Mouse (Mus musculus) thymus, adult 2 months (tissue): ENCODE data around the gene Rxfp4. TPM values are rescaled to one million over a fixed set of nuclear protein-coding genes. Genes with fewer than 3 reads are reported as not detected.

Source experiments
- DNase-seq: peaks from one replicate; pipeline ENCODE4 v3.0.0; 2021
- H3K27ac ChIP-seq: fragments of 200-500 bp; 2 replicates; pipeline ENCODE4 v1.5.1; 2012; ENCODE audit warnings: low read length, control low read depth; ENCODE audit not compliant: control insufficient read depth, insufficient read depth
- H3K27me3 ChIP-seq: fragments of 200-500 bp; 2 replicates; pipeline ENCODE4 v1.6.1; 2012; ENCODE audit warnings: mild to moderate bottlenecking, low read length, moderate library complexity, mixed read lengths; ENCODE audit not compliant: control insufficient read depth, insufficient read depth
- H3K36me3 ChIP-seq: fragments of 200-500 bp; 2 replicates; pipeline ENCODE4 v1.6.1; 2012; ENCODE audit warnings: mild to moderate bottlenecking, low read length, moderate library complexity; ENCODE audit not compliant: control insufficient read depth, insufficient read depth
- H3K4me1 ChIP-seq: fragments of 200-500 bp; replicated peaks from 2 replicates; pipeline ENCODE4 v1.6.1; 2012; ENCODE audit warnings: low read length; ENCODE audit not compliant: control insufficient read depth, insufficient read depth
- H3K4me3 ChIP-seq: fragments of 200-500 bp; 2 replicates; pipeline ENCODE4 v1.5.1; 2012; ENCODE audit warnings: mild to moderate bottlenecking, low read length, control low read depth, moderate library complexity; ENCODE audit not compliant: control insufficient read depth, insufficient read depth
- CTCF ChIP-seq: fragments of 200-500 bp; IDR thresholded peaks from 2 replicates; pipeline ENCODE4 v1.5.1; 2012; ENCODE audit warnings: mild to moderate bottlenecking, control low read depth, low read length, moderate library complexity, borderline replicate concordance; ENCODE audit not compliant: control insufficient read depth, poor library complexity, insufficient read depth; ENCODE audit errors: extremely low read depth
- POLR2A ChIP-seq: fragments of 200-500 bp; IDR thresholded peaks from 2 replicates; pipeline ENCODE4 v1.6.1; 2012; ENCODE audit warnings: mild to moderate bottlenecking, low read length, control low read depth, moderate library complexity; ENCODE audit not compliant: control insufficient read depth, poor library complexity, insufficient read depth; ENCODE audit errors: extremely low read depth
- WGBS: fragments of 180-500 bp; shearing (Covaris S2); methylation state at CpG from one replicate; pipeline ENCODE4 v1.1.7; 2018; 5-methylcytosine and 5-hydroxymethylcytosine counted together
- polyA plus RNA-seq: library from polyadenylated mRNA; depleted of rRNA; stranded (reverse); fragments of >200 nt; gene quantifications from 2 replicates; pipeline ENCODE4 v1.2.3, GENCODE M21; 2012

The Rxfp4 gene
- polyA plus RNA-seq, 1 experiment, result not detected

DNA sequence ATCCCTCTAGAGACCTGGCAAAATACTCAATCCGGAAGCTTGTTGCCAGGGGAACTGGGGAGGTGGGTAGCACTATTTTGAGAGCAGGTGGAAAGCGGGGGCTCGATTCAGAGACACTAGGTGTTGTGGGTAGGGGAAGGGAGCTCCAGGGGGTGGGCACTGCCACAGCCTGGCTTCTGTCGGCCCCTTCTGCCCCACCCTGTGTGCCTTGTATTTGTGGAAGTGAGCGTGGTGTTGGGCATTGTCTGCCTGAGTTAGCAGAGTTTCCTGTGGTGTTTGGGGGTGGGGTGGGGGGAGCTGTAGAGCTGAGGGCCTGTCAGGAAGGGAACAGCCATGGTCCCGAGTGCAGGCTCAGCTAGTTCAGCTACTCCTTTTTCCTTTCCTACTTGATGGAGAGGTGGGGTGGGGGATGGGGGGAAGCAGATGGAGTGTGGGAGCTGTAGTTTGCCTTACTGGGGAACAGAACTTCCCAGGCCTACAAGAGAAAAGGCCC, 22.0 kb downstream of the Rxfp4 start:
- Histone ChIP-seq H3K27me3 (no peaks in the 10 kb centered on the region), H3K27ac (peak overlapping the region; percentile 3; the same call in 1 of the 2 replicates), H3K4me3 (no peak overlapping the region), H3K36me3 (peaks cover 65% of the 10 kb centered on the region), H3K4me1 (peaks cover 29% of the 10 kb centered on the region)
- 19% methylated on average over 6 of the region's 6 CpGs for WGBS
- TF ChIP-seq POLR2A, result no peak
- no peak for TF ChIP-seq CTCF
- DNase-seq, result no peak

DNA sequence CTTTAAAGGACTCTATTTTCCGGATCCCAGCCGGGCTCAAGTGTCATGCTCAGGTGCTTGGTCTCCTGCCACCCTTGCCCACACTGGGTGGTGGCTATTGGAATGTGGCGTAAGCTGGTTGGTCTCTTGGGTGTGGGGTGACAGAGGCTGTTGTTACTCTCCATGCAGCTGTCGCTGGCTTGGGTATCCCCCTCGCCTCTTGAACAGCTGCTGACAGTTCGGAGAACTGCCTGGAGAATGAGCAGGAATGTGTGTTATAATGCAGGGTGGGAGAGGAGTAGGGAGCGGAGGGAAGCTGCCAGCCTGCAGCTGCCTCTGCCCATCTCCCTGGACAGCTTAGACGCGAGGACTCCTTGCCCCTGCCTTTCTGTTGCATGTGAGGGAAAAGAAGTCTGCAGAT, 22.9 kb downstream of the Rxfp4 start:
- peaks cover 56% of the 10 kb centered on the region for H3K36me3 ChIP-seq

DNA sequence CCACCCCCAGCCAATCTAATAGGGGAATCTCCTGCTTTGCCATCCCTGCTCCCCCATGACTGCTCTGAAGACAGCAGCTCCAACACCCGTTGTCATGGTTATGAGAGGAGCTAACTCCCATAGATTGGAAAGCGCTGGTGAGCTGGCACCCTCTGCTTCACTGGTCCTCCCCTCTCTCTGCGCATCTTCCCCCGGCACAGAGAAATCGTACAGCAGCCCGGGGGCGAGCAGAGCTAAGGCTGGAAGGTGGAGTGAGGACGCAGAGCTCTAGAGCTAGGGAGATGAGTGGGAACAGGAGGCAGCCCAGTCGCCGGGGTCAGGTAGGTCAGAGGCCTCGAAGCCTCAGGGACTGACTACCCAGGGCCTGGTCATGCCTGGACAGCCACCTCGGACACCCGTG, 23.7 kb downstream of the Rxfp4 start:
- H3K27me3 ChIP-seq, result no peaks in the 10 kb centered on the region
- no peak overlapping the region for H3K27ac ChIP-seq
- DNase-seq, result no peak
- H3K4me1 ChIP-seq, result peaks cover 43% of the 10 kb centered on the region
- TF ChIP-seq CTCF, result no peak
- TF ChIP-seq POLR2A, result no peak
- 91% methylated on average over 13 of the region's 13 CpGs for WGBS
- no peak overlapping the region for H3K4me3 ChIP-seq
- peaks cover 49% of the 10 kb centered on the region for H3K36me3 ChIP-seq

More for the DNA sequence above, 22.9 kb downstream of the Rxfp4 start:
- Histone ChIP-seq H3K27me3 (no peaks in the 10 kb centered on the region), H3K4me1 (peaks cover 35% of the 10 kb centered on the region), H3K27ac (no peak overlapping the region), H3K4me3 (no peak overlapping the region)
- no peak for TF ChIP-seq CTCF
- no peak for TF ChIP-seq POLR2A
- WGBS, result 93% methylated on average over 9 of the region's 9 CpGs
- DNase-seq, result no peak

DNA sequence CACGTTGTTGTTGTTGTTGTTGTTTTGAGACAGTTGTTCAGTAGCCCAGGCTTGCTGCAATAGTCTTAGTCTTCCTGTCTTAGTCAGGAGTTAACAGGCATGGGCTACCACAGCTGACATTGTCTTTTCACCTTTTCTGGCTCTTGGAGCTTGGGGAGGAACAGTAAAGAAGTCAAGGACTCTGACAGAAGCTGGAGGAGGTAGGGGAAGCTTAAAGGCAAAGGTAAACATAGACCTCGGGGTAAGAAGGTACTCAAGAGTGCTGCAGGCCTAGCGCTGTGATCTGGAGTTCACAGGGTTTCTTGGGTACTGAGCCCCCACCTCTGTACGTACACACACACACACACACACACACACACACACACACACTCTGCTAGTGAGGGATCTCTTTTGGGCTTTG, 24.2 kb downstream of the Rxfp4 start:
- WGBS, result 76% methylated on average over 4 of the region's 4 CpGs
- no peak overlapping the region for H3K27ac ChIP-seq
- H3K27me3 ChIP-seq, result no peaks in the 10 kb centered on the region
- H3K36me3 ChIP-seq, result peaks cover 44% of the 10 kb centered on the region
- TF ChIP-seq POLR2A (no peak), CTCF (no peak)
- H3K4me3 ChIP-seq, result no peak overlapping the region
- DNase-seq, result no peak
- H3K4me1 ChIP-seq, result peaks cover 46% of the 10 kb centered on the region

DNA sequence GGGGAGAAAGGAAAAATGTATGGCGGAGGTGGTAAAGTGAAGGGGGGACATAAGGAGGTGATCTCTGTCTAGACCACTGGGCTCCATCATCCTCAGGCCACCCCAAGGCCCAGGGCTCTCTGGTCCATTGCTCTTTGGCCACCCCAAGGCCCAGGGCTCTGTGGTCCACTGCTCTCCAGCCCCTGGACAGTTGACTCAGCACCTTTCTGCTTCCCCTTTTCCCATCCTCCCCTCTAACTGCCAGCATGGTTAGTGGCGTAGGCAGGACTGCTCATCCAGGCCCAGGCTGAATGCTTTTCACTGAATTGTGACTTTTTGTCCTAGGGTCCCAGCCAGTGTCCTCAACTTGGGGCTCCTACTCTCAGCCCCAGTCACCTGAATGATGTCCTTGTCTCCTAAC, 25.4 kb downstream of the Rxfp4 start:
- Histone ChIP-seq H3K4me3 (no peak overlapping the region), H3K27ac (no peak overlapping the region), H3K36me3 (peaks cover 32% of the 10 kb centered on the region), H3K4me1 (peaks cover 53% of the 10 kb centered on the region), H3K27me3 (no peaks in the 10 kb centered on the region)
- 98% methylated on average over 2 of the region's 2 CpGs for WGBS
- TF ChIP-seq POLR2A (no peak), CTCF (no peak)
- no peak for DNase-seq

DNA sequence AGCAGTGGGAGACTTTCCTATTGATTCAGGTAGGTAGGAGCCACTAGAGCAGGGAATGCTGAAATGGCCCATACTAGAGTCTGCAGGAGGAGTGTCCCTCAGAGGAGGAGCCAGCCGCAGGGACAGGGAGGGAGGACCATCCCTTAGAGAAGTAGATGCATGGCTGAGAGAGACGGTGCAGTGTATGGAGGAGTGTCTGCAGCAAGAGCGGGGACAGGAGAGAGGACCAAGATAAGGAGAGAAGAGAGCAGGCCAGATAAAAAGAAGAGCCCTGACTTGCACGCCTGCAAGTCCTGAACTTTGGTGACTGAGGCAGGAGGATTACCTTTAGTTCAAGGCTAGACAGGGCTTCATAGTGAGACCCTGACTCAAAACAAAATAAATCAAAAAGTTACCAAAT, 25.8 kb downstream of the Rxfp4 start:
- Histone ChIP-seq H3K27ac (no peak overlapping the region), H3K27me3 (no peaks in the 10 kb centered on the region), H3K4me3 (no peak overlapping the region), H3K36me3 (peaks cover 27% of the 10 kb centered on the region), H3K4me1 (peaks cover 53% of the 10 kb centered on the region)
- TF ChIP-seq POLR2A (no peak), CTCF (no peak)
- no peak for DNase-seq
- WGBS, result 70% methylated on average over 4 of the region's 4 CpGs

DNA sequence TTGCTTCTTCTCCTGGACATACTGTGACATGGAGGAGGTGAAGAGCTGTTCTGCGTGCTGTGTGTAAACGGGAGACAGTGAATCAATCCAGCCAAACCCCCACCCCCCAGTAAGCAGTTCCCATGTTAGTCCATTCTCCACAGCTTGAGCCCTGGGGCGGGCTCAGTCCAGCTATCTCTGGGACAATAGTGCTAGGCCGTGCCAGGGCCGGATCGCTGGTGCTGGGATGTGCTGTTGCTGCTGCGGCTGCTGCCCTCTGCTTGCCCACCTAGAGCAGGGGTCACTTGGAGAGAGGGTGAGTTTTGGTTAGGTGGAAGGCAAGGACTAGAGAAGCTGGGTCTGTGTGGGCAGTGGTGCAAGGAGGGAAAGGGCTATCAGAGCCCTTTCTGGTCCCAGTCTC, 26.6 kb downstream of the Rxfp4 start:
- no peak for DNase-seq
- Histone ChIP-seq H3K27ac (no peak overlapping the region), H3K27me3 (no peaks in the 10 kb centered on the region), H3K4me1 (peaks cover 53% of the 10 kb centered on the region), H3K4me3 (no peak overlapping the region), H3K36me3 (peaks cover 19% of the 10 kb centered on the region)
- 94% methylated on average over 7 of the region's 7 CpGs for WGBS
- TF ChIP-seq POLR2A, result no peak
- no peak for TF ChIP-seq CTCF
